Mouse (Mus musculus) ovary, adult 2 months (tissue): ENCODE results near the gene Ostm1. TPM values are rescaled to one million over a fixed set of nuclear protein-coding genes. Genes with fewer than 3 reads are reported as not detected.

Experiments
- polyA plus RNA-seq: library from polyadenylated mRNA; depleted of rRNA; stranded (reverse); fragments of >200 nt; gene quantifications from 2 replicates; pipeline ENCODE4 v1.2.3, GENCODE M21; 2012; rRNA removed

The Ostm1 gene
- 25.9 and 41.9 TPM in 2 replicates for polyA plus RNA-seq

GRCm38 (mm10) chr10:42583157-42583872, at the start of gene Ostm1, which contains the start of gene Nr2e1:
Gene Ostm1, plus strand, starts transcription at chr10:42583822.
Gene Nr2e1, minus strand, starts transcription at chr10:42583632.

Other genes starting within 250 kb of the Ostm1 start
- 2.5 and 3.1 TPM in 2 replicates for gene Afg1l, start 105.3 kb upstream of the Ostm1 start, polyA plus RNA-seq
- 199 and 240 TPM in 2 replicates for gene Snx3, start 81.8 kb upstream of the Ostm1 start, polyA plus RNA-seq
- gene Nr2e1, start 190 bp upstream of the Ostm1 start, polyA plus RNA-seq, result 0.31 and 0.45 TPM in 2 replicates
- gene Sec63, start 177.7 kb downstream of the Ostm1 start, polyA plus RNA-seq, result 9.9 and 11.1 TPM in 2 replicates